Mouse (Mus musculus): ENCODE results near the gene Eppin.

The Eppin gene

DNA sequence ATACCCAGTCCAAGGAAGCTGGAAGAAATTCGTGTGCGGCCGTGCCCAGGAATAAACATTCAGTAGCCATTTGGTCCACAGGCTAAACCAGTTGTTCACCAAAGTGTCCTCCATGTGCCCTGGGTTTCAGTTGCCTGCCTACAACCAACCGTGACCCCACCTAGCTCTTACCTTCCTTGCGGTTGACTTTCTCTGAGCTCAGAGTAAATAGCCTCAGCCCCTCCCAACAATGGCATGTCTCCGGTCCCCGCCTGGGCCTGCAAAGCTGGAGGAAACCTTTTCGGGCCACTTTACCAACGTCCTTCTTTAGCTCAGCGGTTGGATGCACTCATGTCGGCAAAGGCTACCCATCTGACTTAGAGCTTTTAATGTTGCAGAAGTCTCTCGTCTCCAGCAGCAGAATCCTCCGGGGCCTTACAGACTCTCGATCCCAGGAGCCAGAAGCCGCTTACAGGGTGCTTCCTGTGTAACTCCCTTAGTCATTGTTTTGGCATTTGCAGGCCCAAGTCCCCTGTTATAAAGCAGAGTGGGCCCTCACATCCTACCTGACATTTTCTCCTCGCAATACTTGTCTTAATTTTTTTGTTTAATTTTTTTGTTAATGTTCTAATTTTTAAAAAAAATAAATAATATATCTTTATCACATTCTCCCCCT lies 34.3 kb downstream of the Eppin start:
- no peak for DNase-seq

DNA sequence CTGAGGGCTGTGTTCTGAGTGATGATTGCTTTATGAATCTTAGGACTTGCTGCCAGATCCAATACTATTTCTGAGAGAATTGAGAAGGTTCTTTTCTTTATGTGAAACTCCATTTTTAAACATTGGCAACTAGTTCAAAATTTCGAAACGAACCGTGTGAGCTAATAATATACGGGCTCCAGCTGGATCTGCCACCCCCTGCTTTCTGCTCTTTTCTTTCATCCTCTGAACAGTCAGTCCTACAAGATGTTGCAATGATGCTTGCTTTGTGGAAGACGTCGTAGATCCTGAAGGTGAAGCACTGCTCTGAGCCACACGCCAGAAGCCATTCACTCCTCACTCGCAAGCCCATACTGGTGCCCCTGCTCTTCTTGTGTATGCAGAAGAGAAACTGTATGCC lies 35.0 kb downstream of the Eppin start:
- no peak for DNase-seq

DNA sequence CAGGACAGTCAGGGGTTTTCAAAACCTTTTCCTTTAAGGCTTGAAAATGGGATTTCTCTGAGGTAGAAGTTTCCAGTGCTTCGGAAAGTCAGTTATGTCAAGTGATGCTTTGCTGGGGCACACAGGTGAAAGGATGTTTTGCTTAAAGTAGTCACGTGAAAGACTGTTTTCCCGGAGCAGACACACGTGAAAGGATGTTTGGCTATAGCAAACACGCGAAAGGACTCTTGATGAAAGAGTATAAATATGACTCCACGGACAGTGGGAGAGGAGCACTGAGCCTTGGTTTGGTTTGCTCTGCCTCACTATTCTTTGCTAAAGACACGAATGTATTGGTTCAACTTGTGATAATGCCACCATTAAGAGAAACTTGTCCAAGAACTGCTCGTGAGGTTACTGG lies 41.9 kb downstream of the Eppin start:
- no peak for DNase-seq

DNA sequence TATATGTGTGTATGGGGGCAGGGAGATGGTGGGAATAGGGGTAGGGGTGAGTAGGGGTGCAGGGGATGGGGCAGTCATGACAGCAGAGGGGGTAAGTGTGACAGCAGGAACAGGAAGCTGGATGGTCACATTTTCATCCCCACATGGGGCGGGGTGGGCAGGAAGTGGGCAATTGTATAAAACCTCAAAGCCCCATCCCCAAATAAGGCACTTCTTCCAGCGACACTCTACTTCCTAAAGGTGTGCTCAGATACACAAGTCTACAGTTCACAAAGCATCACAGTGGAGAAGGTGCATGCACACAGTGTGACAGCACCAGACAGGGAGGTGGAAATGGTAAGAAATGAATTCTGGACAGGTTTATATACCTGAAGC lies 42.5 kb downstream of the Eppin start:
- DNase-seq = no peak

DNA sequence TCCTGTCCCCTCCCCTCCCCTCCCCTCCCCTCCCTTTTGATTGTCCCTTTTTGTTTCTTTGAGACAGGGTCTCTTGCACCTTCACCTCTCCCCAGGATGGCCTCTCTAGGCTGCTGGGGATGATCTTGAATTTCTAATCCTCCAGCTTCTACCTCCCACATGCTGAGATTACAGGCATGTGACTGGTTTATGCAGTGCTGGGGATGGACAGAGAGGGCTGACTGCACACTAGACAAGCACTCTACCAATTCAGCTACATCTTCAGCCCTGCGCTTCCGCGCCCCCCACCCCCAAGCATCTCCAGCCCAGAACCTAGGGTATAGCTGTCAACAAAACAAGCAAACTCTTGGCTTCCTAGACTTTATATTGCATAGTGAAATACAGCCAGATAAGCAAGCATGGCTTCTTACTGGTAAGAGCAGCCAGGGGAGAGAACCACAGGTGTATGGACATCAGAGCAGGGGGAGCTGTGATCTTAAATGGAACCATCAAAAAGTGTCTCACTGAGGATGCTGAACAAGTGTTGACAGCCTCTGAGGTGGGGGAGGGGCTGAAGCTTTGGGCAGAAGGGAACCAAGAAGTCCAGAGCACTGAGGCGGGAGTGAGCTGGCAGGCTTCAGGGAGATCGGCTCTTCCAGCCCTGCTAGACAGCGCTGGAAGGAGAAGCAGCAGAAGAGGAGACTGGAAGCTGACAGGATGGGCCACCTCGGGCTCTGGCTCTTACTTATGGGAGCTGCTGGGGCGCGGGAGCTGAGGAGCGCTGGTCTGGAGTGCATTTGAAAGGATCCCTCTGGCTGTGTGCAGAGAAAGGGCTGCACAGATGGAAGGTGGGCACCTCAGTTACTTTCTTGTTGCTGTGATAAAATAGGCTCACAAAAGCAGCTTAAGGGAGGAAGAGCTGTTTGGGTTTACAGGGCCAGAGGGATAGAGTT lies 43.2 kb downstream of the Eppin start:
- no peak for DNase-seq

DNA sequence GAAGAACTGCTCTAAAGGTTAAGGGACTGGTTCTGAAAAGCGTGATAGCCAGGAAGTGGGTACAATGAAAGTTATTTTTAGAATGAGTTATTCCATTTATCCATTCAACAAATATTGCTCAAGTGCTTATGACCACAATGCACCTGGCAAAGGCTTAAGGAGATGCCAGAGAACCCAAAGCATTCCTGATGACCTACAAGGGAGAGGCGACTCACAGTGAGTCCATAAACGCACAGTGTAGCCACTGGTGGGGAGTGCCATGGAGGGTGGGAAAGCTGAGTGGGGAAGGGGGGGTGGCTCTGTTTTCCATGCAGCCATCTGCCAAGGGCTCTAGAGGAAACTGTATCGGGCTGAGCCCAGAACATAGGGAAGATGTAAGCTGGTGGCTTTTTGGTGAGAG lies 44.1 kb downstream of the Eppin start:
- no peak for DNase-seq

DNA sequence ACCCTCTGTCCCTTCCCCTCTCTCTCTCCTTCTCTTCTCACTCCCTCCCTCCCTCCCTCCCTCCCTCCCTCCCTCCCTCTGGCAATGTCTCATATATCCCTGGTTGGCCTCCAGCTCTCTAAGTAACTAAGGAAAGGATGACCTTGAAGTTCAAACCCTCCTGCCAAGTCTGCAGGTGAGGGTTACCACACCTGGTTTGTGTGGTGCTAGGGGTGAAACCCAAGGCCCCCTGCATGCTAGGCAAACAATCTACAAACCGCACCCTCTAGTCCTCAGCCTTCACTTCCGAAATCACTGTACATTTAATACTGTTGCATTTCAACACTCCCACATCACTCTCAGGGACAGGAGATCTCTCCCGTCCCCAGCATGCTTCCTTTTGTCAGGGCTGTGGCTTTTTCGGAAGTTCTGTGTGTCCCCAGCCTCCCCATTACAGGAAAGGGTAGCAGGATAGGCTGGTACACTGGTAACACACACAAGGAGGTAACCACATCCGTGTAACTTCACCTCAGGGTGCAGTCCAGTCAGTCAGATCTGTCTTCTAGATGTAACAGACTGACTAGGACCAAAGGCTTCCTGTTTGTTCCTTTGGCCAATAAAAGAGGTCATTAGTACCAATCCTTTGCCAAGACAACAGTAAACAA lies 48.8 kb downstream of the Eppin start:
- no peak for DNase-seq

DNA sequence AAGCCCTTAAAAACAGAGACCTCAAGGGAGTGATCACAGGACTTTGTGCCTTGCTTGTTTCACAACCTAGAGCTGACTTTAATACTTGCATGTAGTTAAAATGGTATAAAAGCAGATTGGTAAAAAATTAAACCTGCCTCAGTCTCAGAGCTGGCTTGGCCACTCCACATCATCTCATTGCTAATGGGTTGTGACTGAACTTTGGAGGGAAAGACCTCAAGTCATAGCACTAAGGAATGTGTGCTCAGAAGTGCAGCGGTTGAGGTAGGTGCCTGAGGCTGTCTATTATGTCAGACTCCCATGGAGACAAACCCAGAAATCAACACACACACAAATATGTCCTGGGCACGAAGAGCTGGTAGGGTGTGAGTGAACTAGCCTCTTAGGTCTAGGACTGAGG lies 49.6 kb downstream of the Eppin start:
- no peak for DNase-seq

DNA sequence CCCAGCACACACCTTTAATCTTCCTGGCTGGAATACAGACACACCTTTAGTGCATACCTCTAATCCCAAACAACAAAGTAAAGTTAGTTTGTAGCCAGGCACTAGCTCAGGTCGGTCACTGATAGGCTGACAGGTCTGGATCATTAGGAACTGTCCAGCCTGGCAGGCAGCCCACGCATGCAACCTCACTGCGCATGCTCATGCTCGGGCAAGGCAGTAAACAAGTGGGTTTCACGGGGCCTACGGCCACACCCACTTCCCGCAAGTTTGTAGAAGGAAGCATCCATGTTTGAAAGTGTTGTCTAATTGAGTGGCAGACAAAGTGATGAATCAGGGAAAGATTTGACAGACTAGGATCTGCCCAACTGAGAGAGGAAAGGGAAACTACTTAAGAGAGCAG lies 50.8 kb downstream of the Eppin start:
- DNase-seq = no peak

DNA sequence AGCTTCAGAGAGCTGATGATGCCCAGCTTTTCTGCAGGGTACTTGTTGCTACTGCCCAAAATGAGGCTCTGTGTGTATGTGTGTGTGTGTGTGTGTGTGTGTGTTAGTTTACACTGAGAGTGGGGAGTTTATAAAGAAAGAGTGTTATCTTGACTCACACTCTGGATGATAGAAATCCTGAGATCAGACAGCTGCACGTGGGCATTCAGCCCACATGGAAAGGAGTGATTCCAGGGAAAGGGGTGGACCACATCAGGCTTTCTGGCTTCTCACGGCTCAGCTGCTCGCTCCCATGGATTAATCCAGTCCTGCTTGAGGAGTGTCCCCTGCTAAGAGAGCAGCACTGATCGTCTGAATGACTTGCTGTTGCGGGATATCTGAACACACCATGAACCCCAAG lies 51.3 kb downstream of the Eppin start:
- DNase-seq = no peak

DNA sequence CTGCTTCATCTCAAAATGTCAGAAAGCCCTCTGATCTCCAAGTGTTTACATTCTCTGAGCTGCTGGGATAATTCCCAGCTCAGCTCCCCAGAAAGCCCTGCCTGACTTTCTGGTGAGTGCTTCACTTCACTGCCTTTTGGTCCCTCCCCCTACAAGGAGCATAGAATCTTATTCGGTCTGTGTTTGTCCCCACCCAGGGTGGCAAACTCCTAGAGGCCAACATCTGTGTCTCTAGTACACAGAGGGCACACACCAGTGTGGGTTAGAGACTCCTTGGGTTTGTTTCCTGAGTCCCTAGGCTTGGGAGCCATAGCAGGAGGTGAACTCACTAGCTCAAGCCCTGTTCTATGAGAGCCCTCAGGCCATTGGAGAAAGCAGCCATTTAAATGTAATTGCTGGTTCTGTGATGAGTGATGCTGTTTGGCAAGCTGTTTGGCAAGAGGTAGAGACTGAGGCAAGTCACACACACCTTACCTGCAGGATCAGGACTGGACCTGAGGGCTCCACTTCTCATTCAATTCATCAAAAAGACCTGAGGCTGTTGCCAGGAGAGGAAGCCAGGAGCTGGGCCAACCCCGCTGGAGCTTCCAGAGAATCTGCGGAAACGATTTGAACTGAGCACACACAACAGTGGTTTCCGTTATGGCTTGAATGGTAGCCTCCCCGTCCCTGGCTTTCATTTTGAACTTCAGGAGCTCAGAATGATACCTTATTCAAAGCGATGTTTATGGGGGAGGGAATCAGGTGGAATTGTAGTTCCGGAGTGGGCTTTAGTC lies 52.6 kb downstream of the Eppin start:
- DNase-seq = no peak
